Mouse (Mus musculus) layer of hippocampus, adult 9-11 months (tissue): ENCODE results near the gene Tnip3.

Source experiments
- DNase-seq: peaks from one replicate; pipeline ENCODE4 v3.0.0; 2022

Tnip3 gene

DNA sequence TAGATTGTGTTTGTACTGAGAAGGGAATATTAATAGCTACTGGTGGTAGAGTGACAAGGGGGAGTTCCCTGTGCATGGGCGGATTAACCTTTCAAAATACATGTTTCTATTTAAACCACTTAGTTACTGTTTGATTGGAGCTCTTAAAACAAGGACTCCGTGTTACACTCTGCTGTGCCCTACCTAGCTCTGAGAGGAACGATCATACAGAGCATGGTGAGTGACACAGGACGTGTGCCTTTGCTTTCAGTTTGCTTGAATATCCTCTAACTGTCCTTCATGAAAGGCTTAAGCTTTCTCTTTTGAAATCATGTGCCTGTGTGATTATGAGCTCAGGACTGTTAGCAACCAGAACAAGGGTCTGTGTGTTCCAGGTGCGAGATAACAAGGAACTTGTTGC lies at the start of gene Tnip3:
Gene Tnip3 (plus strand): TSS at position 122 of the 400 bp plus-strand sequence.
- DNase-seq: no peak

- DNase-seq: no peak
Observed at GRCm38 (mm10) chr6:65498786-65499185, 26.3 kb upstream of the Tnip3 start.

DNA sequence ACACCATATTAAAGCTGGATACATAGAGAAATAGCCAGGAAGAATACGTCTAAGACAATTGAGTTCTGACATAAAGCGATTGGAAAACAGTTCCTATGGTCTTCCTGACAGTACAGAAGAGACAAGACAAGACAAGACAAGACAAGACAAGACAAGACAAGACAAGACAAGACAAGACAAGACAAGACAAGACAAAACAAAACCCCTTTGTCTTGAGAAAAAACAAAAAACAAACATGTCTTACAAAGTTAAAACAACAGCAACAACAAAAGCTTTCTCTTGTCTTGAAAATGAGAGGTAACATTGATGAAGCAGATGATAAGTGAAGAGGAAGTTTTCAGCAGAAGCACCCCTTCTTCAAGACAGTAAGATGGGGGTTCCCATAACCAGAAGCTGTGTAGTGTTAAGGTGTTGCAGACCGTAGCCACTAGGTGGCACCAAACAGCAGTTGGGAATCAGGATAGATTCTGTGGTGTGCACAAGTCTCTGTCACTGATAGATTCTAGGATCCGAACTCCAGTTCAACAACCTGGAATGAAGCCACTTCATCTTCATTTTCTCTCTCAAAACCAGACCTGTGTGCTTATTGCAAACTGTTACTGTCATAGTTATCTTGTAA lies 15.0 kb upstream of the Tnip3 start:
- DNase-seq: peak; percentile 55

DNA sequence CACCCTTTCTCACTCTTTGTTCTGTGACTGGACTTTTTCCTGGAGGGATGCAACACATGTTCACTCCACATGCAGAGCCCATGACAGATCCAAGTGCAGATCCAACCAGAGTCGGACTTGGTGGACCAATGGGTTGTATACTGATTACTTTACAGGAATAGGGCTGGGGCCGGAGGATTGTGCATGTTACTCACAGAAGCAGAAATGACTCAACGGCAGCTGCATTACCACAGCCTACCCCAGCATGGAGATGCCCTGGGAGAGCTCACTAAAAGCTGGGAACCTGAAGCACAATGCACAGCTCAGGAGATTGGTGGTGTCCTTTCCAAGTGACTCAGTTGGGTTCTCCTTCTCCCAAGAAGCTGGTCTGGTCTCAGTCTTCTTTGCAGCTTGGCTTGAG lies 11.3 kb upstream of the Tnip3 start:
- no peak for DNase-seq

DNA sequence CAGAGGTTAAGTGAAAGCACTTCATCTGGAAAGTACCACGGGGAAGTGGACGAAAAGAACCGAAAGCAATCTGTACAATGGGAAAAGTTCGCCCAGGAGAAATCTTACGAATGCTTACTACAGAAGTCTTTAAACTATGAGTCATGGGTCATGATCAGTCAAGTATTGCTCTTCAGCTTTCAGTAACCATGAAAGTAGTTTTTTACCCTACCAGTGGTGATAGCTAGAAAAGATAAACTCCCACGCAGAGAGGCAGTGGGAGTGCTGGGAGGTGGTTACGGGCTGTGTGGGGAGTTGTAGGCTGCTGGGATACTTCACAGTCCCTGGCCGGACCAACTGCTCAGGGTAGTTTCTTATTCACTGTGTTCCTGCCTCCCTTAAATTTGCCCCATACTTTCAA lies 8.4 kb upstream of the Tnip3 start:
- no peak for DNase-seq

DNA sequence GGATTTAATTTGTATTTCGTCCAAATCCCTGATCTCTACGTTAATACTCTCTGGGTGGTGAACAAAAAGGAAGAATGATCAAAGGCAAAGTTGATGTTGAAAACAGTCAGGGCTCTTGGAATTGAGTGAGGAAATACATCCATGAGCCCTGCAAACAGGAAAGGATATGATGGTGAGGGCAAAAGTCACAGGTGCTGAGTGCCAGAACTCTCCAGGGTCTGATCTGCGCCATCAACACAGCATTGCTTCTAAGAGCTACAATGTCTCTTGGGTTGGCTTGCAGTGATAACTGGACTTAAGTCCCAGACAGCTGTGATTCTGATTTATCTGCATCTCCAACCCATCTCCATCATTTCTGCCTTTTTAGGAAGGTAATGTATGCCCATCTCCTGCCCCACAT lies 4.3 kb upstream of the Tnip3 start:
- no peak for DNase-seq

- DNase-seq: no peak
Observed at GRCm38 (mm10) chr6:65527892-65528291, 2.8 kb downstream of the Tnip3 start.

- no peak for DNase-seq
Observed at GRCm38 (mm10) chr6:65531232-65531848, 6.2 kb downstream of the Tnip3 start.

DNA sequence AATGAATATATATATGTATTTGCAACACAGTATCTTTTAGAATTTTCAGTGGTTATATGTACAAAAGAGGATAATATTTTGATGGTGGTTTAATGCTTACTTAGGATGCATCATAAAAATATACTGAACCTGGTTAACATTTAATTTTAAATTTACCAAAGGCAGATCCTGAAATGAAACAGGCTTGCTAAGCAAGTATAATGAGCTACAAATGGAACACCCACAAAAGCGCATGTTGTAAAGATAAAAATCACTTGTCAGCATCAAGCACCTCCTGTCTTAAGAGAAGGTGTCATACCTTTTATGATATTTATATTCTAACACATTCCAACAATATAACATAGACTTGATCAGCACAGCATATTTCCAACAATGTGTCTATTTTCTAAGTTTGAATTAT lies 8.6 kb downstream of the Tnip3 start:
- no peak for DNase-seq

DNA sequence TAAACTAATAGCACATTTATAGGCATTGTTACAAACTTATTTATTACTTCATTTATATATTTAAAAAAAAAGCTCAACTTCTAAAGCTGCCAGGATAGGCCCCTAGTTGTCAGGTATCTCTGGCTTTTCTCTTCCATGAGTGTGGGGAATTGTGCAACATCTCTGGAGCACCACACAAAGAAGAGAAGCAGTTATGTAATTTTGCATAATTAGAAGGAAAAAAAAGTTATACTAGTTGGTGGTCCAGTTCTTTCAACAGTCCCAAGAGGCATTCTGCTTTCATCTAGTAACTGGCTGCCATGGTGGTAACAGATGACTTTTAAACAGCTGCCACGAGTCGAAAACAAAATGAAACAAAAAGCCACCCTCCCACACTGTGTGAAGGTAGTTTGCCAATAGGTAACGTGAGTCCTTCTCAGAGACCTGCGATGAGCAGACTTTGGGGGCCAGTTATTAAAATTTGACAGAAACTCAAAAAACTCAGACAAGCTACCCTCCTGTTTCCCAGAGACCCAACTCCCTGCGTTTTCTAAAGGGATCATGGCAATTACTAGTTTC lies 12.3 kb downstream of the Tnip3 start:
- no peak for DNase-seq

GRCm38 (mm10) chr6:65538022-65538652 lies 13.0 kb downstream of the Tnip3 start:
- DNase-seq: no peak

GRCm38 (mm10) chr6:65538921-65539320 lies 13.8 kb downstream of the Tnip3 start:
- no peak for DNase-seq

DNA sequence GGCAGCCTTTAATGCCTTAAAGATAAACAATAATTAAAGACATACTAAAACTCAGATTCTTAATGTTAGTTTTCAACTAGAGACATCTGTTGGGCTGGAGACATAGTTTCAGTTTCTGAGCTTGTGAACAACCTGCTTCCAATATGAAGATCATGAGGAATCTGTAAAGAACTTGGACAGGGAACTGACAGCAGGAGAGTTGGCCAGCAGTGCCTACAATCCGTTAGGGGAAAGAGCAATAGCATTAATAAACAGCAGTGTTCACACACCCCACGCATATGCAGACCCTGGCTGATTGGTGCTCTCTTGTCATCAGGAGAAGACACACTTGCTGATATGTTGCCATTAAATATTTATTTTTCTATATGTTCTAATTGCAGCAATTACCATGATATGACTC lies 15.0 kb downstream of the Tnip3 start:
- no peak for DNase-seq

DNA sequence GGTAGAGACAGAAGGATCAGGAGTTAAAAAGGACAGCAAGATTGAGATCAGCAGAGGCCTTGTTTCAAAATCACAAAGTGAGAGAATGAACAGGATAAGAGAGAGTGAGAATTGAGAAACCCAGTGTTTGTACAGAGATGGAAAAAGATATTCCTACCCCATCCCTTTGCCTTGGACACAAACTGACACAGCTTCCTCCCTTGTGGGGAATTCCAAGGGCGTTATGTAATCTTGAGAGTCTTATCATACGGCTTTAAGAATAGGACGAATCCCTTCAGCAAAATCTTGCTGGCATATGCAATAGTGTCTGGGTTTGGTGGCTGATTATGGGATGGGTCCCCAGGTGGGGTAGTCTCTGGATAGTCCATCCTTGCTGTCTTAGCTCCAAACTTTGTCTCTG lies 16.0 kb downstream of the Tnip3 start:
- no peak for DNase-seq

GRCm38 (mm10) chr6:65542391-65542790 lies 17.3 kb downstream of the Tnip3 start:
- DNase-seq: no peak

- no peak for DNase-seq
Observed at GRCm38 (mm10) chr6:65542913-65543312, 17.8 kb downstream of the Tnip3 start.

DNA sequence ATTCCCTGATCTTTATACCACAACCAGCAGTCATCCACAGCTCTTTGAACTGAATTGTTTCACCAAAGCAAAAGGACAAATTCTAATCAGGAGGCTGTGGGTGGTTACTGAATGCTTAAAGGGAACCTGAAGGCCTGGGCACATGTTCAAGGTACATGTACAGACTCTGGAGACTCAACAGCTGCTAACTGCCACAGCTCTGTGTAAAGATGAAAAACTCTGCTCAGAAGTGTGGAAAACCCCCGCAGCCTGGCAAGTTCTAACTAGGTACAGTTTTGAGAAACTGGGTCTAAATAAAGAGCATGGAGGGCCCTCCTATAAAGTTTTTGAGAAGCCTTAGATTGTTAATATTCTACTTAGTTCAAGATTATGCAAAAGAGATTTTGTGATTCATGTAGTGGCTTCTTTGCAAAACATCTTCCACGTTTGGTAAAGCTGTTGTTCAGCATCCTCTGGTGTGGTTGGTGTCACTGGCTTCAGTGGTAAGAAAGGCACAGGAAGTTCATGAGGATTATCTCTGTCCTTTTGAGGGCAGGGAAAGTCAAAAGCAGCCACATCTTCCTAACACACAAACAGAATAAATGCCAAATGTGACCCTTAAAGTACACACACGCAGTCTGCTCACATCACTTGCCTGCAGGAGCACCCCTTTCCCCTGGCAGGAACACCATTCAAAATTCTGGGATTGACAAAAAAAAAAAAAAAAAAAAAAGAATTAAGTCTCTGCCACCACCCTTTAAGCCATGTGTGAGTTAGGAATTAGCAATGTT lies 39.0 kb downstream of the Tnip3 start:
- DNase-seq: peak; percentile 27

- DNase-seq: no peak
Observed at GRCm38 (mm10) chr6:65564657-65565039, 39.5 kb downstream of the Tnip3 start.

- peak; percentile 25 for DNase-seq
Observed at GRCm38 (mm10) chr6:65569741-65570140, 44.6 kb downstream of the Tnip3 start.

- DNase-seq: no peak
Observed at GRCm38 (mm10) chr6:65578151-65578973, 53.2 kb downstream of the Tnip3 start.

GRCm38 (mm10) chr6:65583029-65583428 lies 57.9 kb downstream of the Tnip3 start:
- no peak for DNase-seq

GRCm38 (mm10) chr6:65584870-65585332 lies 59.8 kb downstream of the Tnip3 start:
- DNase-seq: peak; percentile 75
